Mouse (Mus musculus): ENCODE results near the gene Celf5. TPM values are rescaled to one million over a fixed set of nuclear protein-coding genes. Genes with fewer than 3 reads are reported as not detected.
A peak's percentile ranks its signal among the peaks of the same experiment; 100 is the strongest.

Gene Celf5
- total RNA-seq, 2 experiments from 2014 or later: 0.17 to 0.47 TPM

- no peak for DNase-seq (ENCODE audit: low spot score)
- intact Hi-C loops (cut with DNase I): no loop called here
Observed at GRCm38 (mm10) chr10:81418216-81419070, 64.1 kb downstream of the Celf5 start.

DNA sequence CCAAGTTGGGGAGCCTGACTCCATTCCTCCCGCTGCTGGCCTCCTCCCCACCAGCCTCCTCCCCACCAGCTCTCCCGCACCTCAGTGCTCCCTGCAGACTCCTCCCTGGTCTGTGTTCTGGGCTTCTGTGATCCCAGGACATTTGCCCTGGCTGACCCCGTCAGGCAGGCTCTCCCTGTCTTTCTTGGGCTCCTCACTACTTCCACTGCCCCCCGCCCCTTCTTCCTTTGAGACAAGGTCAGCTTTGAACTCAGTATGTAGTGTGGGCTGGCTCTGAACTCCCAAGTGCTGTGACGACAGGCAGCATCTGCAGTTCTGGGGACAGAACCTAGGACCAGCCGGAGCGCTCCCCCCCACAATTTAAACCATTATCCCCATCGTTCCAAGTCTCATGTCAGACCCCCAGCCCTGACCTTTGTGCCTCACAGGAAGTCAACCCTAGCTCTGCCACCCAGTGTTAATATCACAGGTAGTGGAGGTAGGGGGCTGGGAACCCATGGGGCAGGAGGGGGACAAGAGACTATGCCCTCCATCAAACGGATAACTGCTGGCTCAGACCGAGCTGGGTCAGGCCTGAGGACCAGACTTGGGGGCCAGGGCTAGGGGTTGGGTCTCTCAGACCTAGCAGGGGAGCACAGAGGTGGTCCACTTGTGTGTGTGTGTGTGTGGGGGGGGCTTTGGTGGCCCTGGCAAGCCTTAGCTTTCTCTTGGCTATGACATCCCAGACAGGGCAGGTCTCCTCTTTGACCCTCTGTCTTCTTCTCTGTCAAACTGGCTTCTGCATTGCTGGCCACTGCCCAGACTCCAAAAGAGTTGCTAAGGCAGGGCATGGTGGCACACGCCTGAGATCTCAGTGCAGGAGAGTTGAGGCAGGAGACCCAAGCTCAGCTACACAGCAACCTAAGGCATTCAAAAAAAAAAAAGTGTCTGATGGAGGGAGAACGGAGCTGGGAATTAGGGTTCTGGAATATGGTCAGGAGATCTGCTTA lies 65.0 kb downstream of the Celf5 start:
- no peak for DNase-seq (ENCODE audit: low spot score)
- intact Hi-C loops (cut with DNase I): no loop called here

DNA sequence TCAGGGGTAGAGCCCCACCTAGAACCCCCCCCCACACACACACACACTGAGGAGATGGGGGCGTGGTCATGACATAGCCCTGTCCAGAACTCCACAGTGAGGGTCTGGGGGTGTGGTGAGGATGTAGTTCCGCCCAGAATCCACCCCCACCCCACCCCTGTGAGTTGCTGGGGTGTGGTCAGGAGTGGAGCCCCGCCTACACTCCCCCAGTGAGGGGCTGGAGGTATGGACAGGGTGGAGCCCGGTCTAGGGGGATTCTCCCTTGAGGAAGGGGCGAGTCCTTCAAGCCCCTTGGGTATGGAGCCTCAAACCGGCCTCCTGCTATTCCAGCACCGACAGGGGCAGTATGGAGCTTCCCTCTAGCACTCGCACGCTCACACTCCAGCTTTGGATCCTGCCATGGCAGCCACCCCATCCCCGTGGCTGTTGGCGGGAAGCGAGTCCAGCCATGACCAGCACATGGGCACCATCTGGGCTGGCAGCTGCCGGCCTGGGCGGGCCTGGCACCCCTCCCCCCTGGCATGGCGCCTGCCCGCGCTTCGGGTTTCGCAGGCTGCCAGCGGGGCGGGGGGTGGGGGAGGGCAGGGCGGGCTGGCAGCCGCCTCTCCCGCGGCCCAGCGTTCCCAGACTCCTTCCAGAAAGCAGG lies 65.8 kb downstream of the Celf5 start:
- DNase-seq (ENCODE audit: low spot score): peak; percentile 83
- intact Hi-C loops (cut with DNase I): no loop called here

DNA sequence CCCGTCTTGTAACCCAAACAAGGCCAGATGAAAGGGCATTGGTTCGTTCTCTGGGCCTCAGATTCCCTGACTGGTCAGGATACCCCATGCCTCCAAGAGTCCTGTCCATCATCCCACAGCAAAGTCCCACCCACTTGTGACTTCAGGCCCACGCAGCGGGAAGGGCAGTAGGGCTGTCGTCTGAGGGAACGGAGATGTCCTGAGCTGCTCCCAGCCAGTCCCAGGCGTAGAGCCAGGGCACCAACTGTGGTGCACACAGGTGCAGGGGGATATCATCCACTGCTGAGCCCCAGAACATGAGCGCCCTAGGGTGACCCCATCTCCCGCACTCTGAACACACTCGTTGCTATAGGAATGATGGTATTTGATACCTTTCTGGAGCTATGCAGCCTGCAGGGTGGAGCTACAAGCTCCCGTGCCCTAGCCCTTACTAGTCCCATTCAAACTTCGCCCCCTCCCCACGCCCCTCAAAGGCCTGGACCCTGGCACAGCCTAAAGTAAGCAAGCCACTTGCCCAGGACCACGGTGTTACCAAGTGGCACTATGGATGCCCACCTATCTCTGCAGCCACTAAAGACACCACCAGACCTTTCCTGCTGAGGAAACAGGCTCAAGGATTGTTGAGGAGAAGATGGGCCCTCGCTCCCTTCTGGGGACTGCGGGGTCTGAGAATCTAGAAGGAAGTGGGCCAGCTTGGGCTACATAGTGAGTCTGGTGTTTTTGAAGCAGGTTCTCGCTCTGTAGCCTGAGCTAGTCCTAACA lies 66.8 kb downstream of the Celf5 start:
- no peak for DNase-seq (ENCODE audit: low spot score)
- intact Hi-C loops (cut with DNase I): no loop called here

DNA sequence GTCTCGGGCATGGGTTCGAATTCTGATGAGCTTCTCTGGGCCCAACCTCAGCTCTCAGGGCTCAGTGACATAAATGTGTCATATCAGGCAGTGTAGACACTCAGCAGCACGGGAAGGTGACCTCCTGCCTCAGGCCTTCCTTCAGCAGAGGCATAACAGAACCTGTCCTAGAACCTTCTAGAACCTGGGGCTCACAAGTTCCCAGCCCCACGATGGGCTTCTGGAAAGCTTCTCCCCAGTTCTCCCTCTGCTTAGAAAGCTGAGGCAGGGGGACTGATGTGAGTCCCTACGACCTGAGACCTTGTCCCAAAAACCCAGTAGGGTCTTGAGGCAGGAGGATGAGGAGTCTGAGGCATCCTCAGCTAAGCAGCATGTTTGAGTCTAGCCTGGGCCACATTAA lies 67.4 kb downstream of the Celf5 start:
- intact Hi-C loops (cut with DNase I): no loop called here
- DNase-seq (ENCODE audit: low spot score): no peak

DNA sequence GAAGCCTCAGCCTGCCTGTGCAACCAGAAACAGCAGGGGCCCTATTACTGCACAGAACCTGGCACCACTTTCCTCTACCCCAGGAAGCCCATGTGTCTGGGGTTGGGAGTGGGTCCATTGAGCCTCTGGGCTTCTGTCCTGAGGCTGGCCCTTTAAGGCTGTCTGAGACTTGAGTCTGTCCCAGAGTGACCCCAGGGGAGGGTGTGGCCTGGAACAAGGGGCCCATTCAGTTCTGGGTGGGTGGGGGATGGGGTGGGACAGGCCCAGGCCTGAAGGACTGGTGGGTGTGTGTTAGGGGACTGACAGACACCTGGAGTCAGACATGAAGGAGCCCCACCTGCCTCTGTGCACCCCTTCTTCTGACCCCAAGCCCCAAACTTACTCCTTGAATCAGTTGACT lies 67.8 kb downstream of the Celf5 start:
- DNase-seq (ENCODE audit: low spot score): no peak
- intact Hi-C loops (cut with DNase I): no loop called here

GRCm38 (mm10) chr10:81413310-81414261 lies 68.9 kb downstream of the Celf5 start:
- peak; percentile 89 for DNase-seq (ENCODE audit: low spot score)
- intact Hi-C loops (cut with DNase I): no loop called here

- intact Hi-C loops (cut with DNase I): loop anchor here (1.0 kb wide), 1 partner anchor 18 kb away; no protein-coding TSS in a partner anchor
- DNase-seq (ENCODE audit: low spot score): no peak
Observed at GRCm38 (mm10) chr10:81412586-81413309, 69.8 kb downstream of the Celf5 start.

GRCm38 (mm10) chr10:81411471-81412400 lies 70.8 kb downstream of the Celf5 start:
- intact Hi-C loops (cut with DNase I): loop anchor here (1.0 kb wide), 1 partner anchor 19 kb away; no protein-coding TSS in a partner anchor
- DNase-seq (ENCODE audit: low spot score): peak; percentile 96

DNA sequence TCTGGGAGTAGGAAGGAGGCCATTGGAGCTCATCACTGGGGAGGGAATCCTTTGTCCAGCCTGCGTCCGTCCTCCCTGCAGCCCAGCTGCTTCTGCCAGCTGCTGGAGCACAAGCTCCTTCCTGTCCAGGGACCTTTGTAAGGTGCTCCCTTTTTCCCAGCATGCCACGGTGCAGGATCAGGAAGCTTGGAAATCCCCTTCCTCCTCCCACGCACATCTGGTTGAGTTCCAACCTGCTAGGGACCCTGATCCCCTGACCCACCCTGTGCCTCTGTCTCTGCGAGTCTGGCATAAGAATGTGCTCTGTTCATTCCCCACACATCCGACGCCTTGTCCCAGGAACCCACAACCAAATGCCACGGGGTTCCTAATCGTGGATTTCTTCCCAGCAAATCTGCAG lies 71.5 kb downstream of the Celf5 start:
- intact Hi-C loops (cut with DNase I): no loop called here

DNA sequence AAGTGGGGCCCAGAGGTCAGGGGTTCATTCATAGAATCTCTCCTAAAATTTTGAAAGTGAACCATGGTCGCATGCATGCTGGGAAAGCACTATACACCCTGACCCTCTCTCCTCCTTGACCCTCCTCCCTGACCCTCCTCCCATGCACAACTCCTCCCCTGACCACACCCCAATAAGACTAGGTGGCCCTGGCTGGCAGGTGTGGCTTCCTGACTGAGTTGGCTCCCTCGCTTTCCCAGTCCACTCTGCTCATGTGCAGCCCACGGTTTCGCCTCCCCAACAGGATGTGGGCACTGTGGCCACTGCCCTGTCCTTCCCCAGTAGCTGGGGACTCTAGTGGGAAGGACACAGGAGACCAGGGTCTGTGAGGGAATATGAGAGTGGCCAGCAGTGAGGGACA lies 72.2 kb downstream of the Celf5 start:
- DNase-seq (ENCODE audit: low spot score): no peak

More for the DNA sequence above, 71.5 kb downstream of the Celf5 start:
- DNase-seq (ENCODE audit: low spot score): no peak

DNA sequence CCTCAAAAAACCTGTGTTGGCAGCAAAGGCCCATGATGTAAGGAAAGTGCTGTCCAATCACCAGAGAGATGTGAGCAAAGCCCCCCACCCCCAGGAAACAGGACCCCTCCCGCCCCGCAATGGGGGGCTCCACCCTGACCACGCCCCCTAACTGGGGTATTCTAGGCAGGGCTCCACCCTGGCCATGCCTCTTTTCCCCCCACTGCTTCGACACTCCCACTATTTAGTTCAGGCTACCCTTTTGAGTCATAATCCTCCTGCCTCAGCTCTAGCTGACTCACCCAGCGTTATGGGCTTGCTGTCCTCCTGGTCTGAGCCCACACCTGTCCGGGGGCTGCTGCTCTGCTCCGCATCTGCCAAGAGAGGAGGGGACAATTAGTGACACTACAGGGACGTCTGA lies 73.2 kb downstream of the Celf5 start:
- DNase-seq (ENCODE audit: low spot score): no peak
- intact Hi-C loops (cut with DNase I): loop anchor here (5.0 kb wide), 1 partner anchor 133 kb away; no protein-coding TSS in a partner anchor

More for the DNA sequence above, 72.2 kb downstream of the Celf5 start:
- intact Hi-C loops (cut with DNase I): no loop called here

Small RNA genes lying within 50 kb of the gene (microRNA-seq; reads per million reads assigned to microRNA genes)
- gene Gm25595 (not detected), gene Mir1191b (not detected)

Other genes starting within 250 kb of the Celf5 start
- gene Zfr2, start 249.6 kb downstream of the Celf5 start, total RNA-seq (2021): 1 to 10 TPM; 2.2 to 2.8 TPM
- gene Matk, start 229.8 kb downstream of the Celf5 start, total RNA-seq (2021): under 1 TPM; 0.42 to 0.61 TPM
- 10 to 100 TPM; 93.8 to 96.6 TPM for gene Mrpl54, start 215.8 kb downstream of the Celf5 start, total RNA-seq (2021)
- gene Apba3, start 215.7 kb downstream of the Celf5 start, total RNA-seq (2021): 100 to 1,000 TPM in 1 of 2 experiments, 10 to 100 TPM in 1; 98.4 to 123 TPM
- not detected for gene Tjp3, start 191.1 kb downstream of the Celf5 start, total RNA-seq (2021)
- 10 to 100 TPM; 30.0 to 33.7 TPM for gene Pip5k1c, start 189.7 kb downstream of the Celf5 start, total RNA-seq (2021)
- 10 to 100 TPM; 13.5 to 16.6 TPM for gene Cactin, start 161.6 kb downstream of the Celf5 start, total RNA-seq (2021)
- 1 to 10 TPM; 4.8 to 5.7 TPM for gene Tbxa2r, start 154.0 kb downstream of the Celf5 start, total RNA-seq (2021)
- gene Gipc3, start 139.4 kb downstream of the Celf5 start, total RNA-seq (2021): 1 to 10 TPM; 4.8 to 5.4 TPM
- gene Hmg20b, start 132.2 kb downstream of the Celf5 start, total RNA-seq (2021): 10 to 100 TPM; 68.7 to 70.2 TPM
- gene Mfsd12, start 125.2 kb downstream of the Celf5 start, total RNA-seq (2021): 10 to 100 TPM; 12.5 to 13.7 TPM
- gene 4930404N11Rik, start 116.9 kb downstream of the Celf5 start, total RNA-seq (2021): 1 to 10 TPM in 1 of 2 experiments, under 1 TPM in 1; 0.78 to 1.2 TPM
- gene Fzr1, start 104.2 kb downstream of the Celf5 start, total RNA-seq (2021): 10 to 100 TPM; 27.7 to 32.3 TPM
- 10 to 100 TPM; 52.0 to 56.2 TPM for gene Dohh, start 98.3 kb downstream of the Celf5 start, total RNA-seq (2021)
- under 1 TPM; 0.61 to 0.78 TPM for gene Gm48551, start 98.2 kb downstream of the Celf5 start, total RNA-seq (2021)
- under 1 TPM in 1 of 2 experiments, not detected in 1; 0.70 TPM for gene Gm48552, start 93.7 kb downstream of the Celf5 start, total RNA-seq (2021)
- 1 to 10 TPM; 2.0 TPM for gene Smim24, start 89.7 kb downstream of the Celf5 start, total RNA-seq (2021)
- 100 to 1,000 TPM; 110 to 130 TPM for gene Nfic, start 27.1 kb downstream of the Celf5 start, total RNA-seq (2021)
- gene Ncln, start 13.7 kb upstream of the Celf5 start, total RNA-seq (2021): 10 to 100 TPM; 65.3 to 65.6 TPM
- 1 to 10 TPM; 1.0 to 1.1 TPM for gene S1pr4, start 17.4 kb upstream of the Celf5 start, total RNA-seq (2021)
- gene Gna15, start 41.5 kb upstream of the Celf5 start, total RNA-seq (2021): 1 to 10 TPM in 1 of 2 experiments, under 1 TPM in 1; 0.81 to 1.0 TPM
- gene Gna11, start 62.5 kb upstream of the Celf5 start, total RNA-seq (2021): 10 to 100 TPM; 49.6 to 54.6 TPM
- gene Aes, start 76.8 kb upstream of the Celf5 start, total RNA-seq (2021): 1,000 to 10,000 TPM; 1,086 to 1,128 TPM
- gene Tle2, start 91.9 kb upstream of the Celf5 start, total RNA-seq (2021): 1 to 10 TPM; 8.4 to 9.7 TPM
- 1 to 10 TPM; 6.7 to 7.4 TPM for gene Tle6, start 118.4 kb upstream of the Celf5 start, total RNA-seq (2021)
- 1 to 10 TPM; 1.9 to 2.8 TPM for gene BC025920, start 123.6 kb upstream of the Celf5 start, total RNA-seq (2021)
- 1 to 10 TPM; 8.0 to 8.5 TPM for gene Sirt6, start 145.1 kb upstream of the Celf5 start, total RNA-seq (2021)
- gene Ankrd24, start 145.8 kb upstream of the Celf5 start, total RNA-seq (2021): 10 to 100 TPM in 1 of 2 experiments, 1 to 10 TPM in 1; 9.4 to 10.1 TPM
- 1 to 10 TPM; 1.7 to 3.0 TPM for gene Gm10778, start 166.3 kb upstream of the Celf5 start, total RNA-seq (2021)
- 1 to 10 TPM; 3.7 to 6.5 TPM for gene Zfp433, start 222.1 kb upstream of the Celf5 start, total RNA-seq (2021)